Mouse (Mus musculus) heart, postnatal 0 days (tissue): ENCODE measurements at regions not wholly inside any gene's neighbourhood (a gene's known extent, or its start where the extent isn't known, plus 50 kb on each side); places are given as distances from the start of the nearest gene placed in this dataset.

Experiments
- ATAC-seq: fragments of 200-750 bp; cut with Nextera tagmentation; 2 replicates; pipeline ENCODE4 v1.8.0; 2017; ENCODE audit warnings: low read depth, moderate number of reproducible peaks, moderate library complexity; ENCODE audit not compliant: insufficient read depth
- DNase-seq: peaks from one replicate; pipeline ENCODE4 v3.0.0-alpha.2; 2016; ENCODE audit warnings: low spot score
- H3K27ac ChIP-seq: fragments of 300-500 bp; sonication (generic); 2 replicates; pipeline ENCODE4 v1.5.1; 2014; ENCODE audit warnings: low read depth, mild to moderate bottlenecking
- H3K27me3 ChIP-seq: fragments of 300-500 bp; sonication (generic); 2 replicates; pipeline ENCODE4 v1.6.1; 2014; ENCODE audit warnings: low read length, mixed read lengths; ENCODE audit not compliant: control insufficient read depth, insufficient read depth
- H3K36me3 ChIP-seq: fragments of 300-500 bp; sonication (generic); replicated peaks from 2 replicates; pipeline ENCODE4 v1.6.1; 2014; ENCODE audit warnings: low read length, mixed read lengths; ENCODE audit not compliant: control insufficient read depth, insufficient read depth
- H3K4me1 ChIP-seq: fragments of 300-500 bp; sonication (generic); 2 replicates; pipeline ENCODE4 v1.6.1; 2014; ENCODE audit warnings: antibody characterized with exemption; ENCODE audit not compliant: control insufficient read depth, insufficient read depth
- H3K4me2 ChIP-seq: fragments of 300-500 bp; sonication (generic); 2 replicates; pipeline ENCODE4 v1.6.1; 2014; ENCODE audit warnings: low read depth, mild to moderate bottlenecking, low read length, moderate library complexity
- H3K4me3 ChIP-seq: fragments of 300-500 bp; sonication (generic); 2 replicates; pipeline ENCODE4 v1.5.1; 2014; ENCODE audit warnings: low read depth, low read length
- H3K9ac ChIP-seq: fragments of 300-500 bp; sonication (generic); replicated peaks from 2 replicates; pipeline ENCODE4 v1.6.1; 2014; ENCODE audit warnings: low read depth, low read length, mixed read lengths
- H3K9me3 ChIP-seq: fragments of 300-500 bp; sonication (generic); replicated peaks from 2 replicates; pipeline ENCODE4 v1.6.1; 2016; ENCODE audit warnings: low read length; ENCODE audit not compliant: control insufficient read depth
- CTCF ChIP-seq: IDR thresholded peaks from 2 replicates; pipeline ENCODE4 v1.5.1; 2016; ENCODE audit warnings: antibody characterized with exemption, control low read depth, low read depth
- EP300 ChIP-seq: IDR thresholded peaks from 2 replicates; pipeline ENCODE4 v1.6.1; 2016; ENCODE audit warnings: antibody characterized with exemption, low read depth
- WGBS: fragments of 180-500 bp; shearing (Covaris S2); extraction: QIAGEN DNeasy Blood & Tissue Kit; methylation state at CpG from one replicate; pipeline ENCODE4 v1.1.7; 2014; 5-methylcytosine and 5-hydroxymethylcytosine counted together

DNA sequence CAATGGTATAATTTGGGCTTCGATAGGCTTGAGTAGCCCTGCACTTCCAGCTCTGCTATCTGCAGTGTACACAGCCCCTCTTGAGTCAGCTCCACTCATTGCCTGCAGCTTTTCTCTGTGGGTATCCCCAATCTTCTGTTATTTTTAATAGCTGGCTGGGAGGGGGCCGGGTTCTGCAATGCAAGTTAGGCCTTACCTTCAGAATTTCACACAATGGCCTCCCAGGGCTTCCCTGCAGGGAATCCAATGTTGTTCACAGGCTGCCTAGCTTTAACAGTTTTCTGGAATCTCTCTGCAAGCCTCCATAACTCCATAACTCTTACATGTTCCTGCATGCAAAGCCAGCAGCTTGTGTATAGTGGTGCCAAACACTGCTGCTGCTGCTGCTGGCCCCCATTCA lies 197.7 kb upstream of the Fam92a start:
- DNase-seq (no peak), ATAC-seq (no peak)
- no peaks in the 10 kb centered on the region for H3K27me3 ChIP-seq
- no peak overlapping the region for H3K4me3 ChIP-seq
- WGBS, result 71% methylated on average over 2 of the region's 2 CpGs
- H3K27ac ChIP-seq, result no peak overlapping the region
- H3K9me3 ChIP-seq, result no peaks in the 10 kb centered on the region
- H3K4me2 ChIP-seq, result no peak overlapping the region
- no peaks in the 10 kb centered on the region for H3K4me1 ChIP-seq
- H3K9ac ChIP-seq, result no peak overlapping the region
- TF ChIP-seq CTCF, result no peak
- TF ChIP-seq EP300, result no peak
- H3K36me3 ChIP-seq, result no peaks in the 10 kb centered on the region

- Histone ChIP-seq H3K27me3 (no peaks in the 10 kb centered on the region), H3K9ac (no peak overlapping the region), H3K36me3 (no peaks in the 10 kb centered on the region), H3K4me2 (no peak overlapping the region), H3K4me3 (no peak overlapping the region), H3K27ac (no peak overlapping the region), H3K4me1 (no peaks in the 10 kb centered on the region), H3K9me3 (no peaks in the 10 kb centered on the region)
- ATAC-seq (no peak), DNase-seq (no peak)
- WGBS, result 69% methylated on average over 2 of the region's 2 CpGs
- no peak for TF ChIP-seq CTCF
- no peak for TF ChIP-seq EP300
These were observed 185.3 kb upstream of the Fam92a start for GRCm38 (mm10) chr4:12356992-12357634.

DNA sequence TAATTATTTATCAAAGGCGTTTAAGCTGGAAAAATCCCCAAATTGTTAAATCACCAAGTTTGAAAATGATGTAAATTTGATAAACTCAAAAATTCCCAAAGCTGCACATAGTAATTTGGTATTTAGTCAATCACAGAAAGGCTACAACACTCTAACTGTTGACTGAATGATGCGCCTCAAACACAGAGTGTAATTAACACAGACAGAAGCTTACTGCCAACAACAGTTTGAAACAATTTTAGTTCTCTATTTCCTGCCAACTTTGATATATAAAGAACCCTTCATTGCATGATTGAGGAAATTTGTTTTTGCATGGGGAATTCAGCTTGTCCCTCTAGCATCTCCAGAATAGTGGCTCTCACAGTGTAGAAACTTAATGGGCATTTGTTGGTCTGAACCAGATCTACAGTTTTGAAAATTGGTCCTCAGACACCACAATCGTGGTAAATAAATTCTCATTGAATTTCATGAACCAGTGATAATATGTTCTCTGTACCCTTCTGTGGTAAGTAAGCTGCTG lies 181.6 kb upstream of the Fam92a start:
- H3K4me2 ChIP-seq, result no peak overlapping the region
- no peak for DNase-seq

DNA sequence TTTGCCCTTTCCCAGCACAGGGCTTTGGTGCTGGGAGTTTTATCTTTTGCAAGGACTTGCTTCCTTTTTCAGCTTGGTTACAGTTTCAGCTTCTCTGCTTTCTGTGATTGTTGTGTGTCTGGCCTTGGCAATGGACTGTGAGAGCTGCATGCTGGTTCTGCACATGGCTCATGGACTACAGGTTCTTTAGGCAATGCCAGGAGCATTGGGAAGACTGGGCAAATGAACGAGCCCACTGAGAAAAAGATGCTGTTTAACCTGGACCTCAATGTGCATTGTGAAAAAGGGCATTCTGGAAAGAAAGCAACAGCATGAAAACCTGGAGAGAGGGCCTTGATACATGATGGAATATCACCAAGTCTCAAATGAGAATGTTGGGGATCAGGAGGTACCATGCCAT lies 167.4 kb upstream of the Fam92a start:
- no peak overlapping the region for H3K4me3 ChIP-seq
- no peak for TF ChIP-seq EP300
- TF ChIP-seq CTCF, result no peak
- H3K9me3 ChIP-seq, result no peaks in the 10 kb centered on the region
- no peaks in the 10 kb centered on the region for H3K27me3 ChIP-seq
- DNase-seq (no peak), ATAC-seq (no peak)
- no peak overlapping the region for H3K4me2 ChIP-seq
- 60% methylated on average over 1 of the region's 1 CpGs for WGBS
- no peaks in the 10 kb centered on the region for H3K4me1 ChIP-seq
- H3K9ac ChIP-seq, result no peak overlapping the region
- H3K36me3 ChIP-seq, result no peaks in the 10 kb centered on the region
- no peak overlapping the region for H3K27ac ChIP-seq

More for the DNA sequence above, 181.6 kb upstream of the Fam92a start:
- Histone ChIP-seq H3K9ac (no peak overlapping the region), H3K27ac (no peak overlapping the region), H3K9me3 (no peaks in the 10 kb centered on the region), H3K27me3 (no peaks in the 10 kb centered on the region), H3K4me1 (no peaks in the 10 kb centered on the region), H3K36me3 (no peaks in the 10 kb centered on the region), H3K4me3 (no peak overlapping the region)
- no peak for ATAC-seq
- WGBS, result 65% methylated on average over 3 of the region's 3 CpGs
- TF ChIP-seq CTCF (no peak), EP300 (no peak)

- Histone ChIP-seq H3K27ac (no peak overlapping the region), H3K9ac (no peak overlapping the region), H3K27me3 (no peaks in the 10 kb centered on the region), H3K4me3 (no peak overlapping the region), H3K4me1 (no peaks in the 10 kb centered on the region), H3K36me3 (no peaks in the 10 kb centered on the region), H3K9me3 (no peaks in the 10 kb centered on the region), H3K4me2 (no peak overlapping the region)
- ATAC-seq (no peak), DNase-seq (no peak)
- 69% methylated on average over 7 of the region's 7 CpGs for WGBS
- TF ChIP-seq EP300 (no peak), CTCF (no peak)
These were observed 163.2 kb upstream of the Fam92a start for GRCm38 (mm10) chr4:12334832-12335587.
